Mouse (Mus musculus): ENCODE measurements around the gene Lrrfip2. TPM values are rescaled to one million over a fixed set of nuclear protein-coding genes. Genes with fewer than 3 reads are reported as not detected.
A peak's percentile ranks its signal among the peaks of the same experiment; 100 is the strongest.

The Lrrfip2 gene
- polyA plus RNA-seq, 1 experiment from 2014 or later = 39.6 TPM

DNA sequence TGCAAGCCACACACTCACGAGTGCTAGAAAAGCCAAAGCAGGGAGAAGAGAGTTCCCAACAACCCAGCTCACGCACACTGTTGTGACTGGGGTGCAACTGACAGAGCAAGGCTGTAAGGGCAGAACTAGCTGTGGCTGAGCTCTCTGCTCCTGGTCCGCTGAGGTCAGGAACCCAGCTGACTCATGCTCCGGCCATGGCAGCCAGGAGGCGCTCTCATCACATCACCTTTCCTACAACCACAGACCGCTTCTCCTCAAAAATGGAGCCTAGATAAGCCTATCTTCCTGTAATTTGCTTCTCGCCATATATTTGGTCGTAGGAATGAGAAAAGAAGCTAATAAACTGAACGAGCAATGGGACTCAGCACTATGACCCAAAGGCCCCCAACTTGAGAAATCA, 117.3 kb downstream of the Lrrfip2 start:
- Histone ChIP-seq H3K36me3 (ENCODE audit: insufficient read depth) (peaks cover 79% of the 10 kb centered on the region), H3K27me3 (ENCODE audit: insufficient read depth, low read length) (no peaks in the 10 kb centered on the region)
- WGBS = 85% methylated on average over 9 of the region's 9 CpGs

DNA sequence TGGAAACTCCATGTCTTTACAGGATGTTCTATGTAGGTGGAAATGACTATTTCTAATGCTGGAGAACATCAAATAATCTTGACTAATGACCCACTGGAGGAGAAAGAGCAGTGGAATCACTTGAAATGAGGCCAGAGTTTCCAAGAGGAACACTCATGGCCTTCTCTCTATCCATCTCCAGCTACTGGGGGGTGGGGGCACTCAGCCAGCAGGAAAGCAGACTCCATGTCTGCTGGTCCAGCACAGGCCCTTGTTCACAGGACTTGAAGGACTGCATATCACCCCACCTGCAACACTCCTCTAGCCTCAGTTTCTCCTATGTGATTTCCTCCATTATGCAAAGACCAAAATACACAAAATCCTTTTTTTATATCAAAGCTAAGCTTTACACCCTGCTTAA, 120.3 kb downstream of the Lrrfip2 start:
- Histone ChIP-seq H3K27ac (ENCODE audit: low read depth) (no peak overlapping the region), H3K27me3 (ENCODE audit: insufficient read depth, low read length) (no peaks in the 10 kb centered on the region), H3K36me3 (ENCODE audit: insufficient read depth) (peaks cover 74% of the 10 kb centered on the region), H3K9ac (no peak overlapping the region), H3K9me3 (ENCODE audit: low read depth, low read length) (no peaks in the 10 kb centered on the region), H3K4me1 (ENCODE audit: insufficient read depth) (no peaks in the 10 kb centered on the region), H3K4me2 (no peak overlapping the region), H3K4me3 (ENCODE audit: low read depth, low read length) (no peak overlapping the region)
- no peak for ATAC-seq (ENCODE audit: insufficient read depth)
- no peak for DNase-seq
- no peak for TF ChIP-seq CTCF (IDR thresholded peaks at IDR 0.05; ENCODE audit: low read depth)

More for the DNA sequence above, 117.3 kb downstream of the Lrrfip2 start:
- ATAC-seq (ENCODE audit: insufficient read depth) (no peak), DNase-seq (no peak)
- H3K4me1 ChIP-seq (ENCODE audit: insufficient read depth) = no peaks in the 10 kb centered on the region
- TF ChIP-seq CTCF (IDR thresholded peaks at IDR 0.05; ENCODE audit: low read depth) = peak; percentile 36
- H3K27ac ChIP-seq (ENCODE audit: low read depth) = no peak overlapping the region
- no peak overlapping the region for H3K4me3 ChIP-seq (ENCODE audit: low read depth, low read length)
- H3K9me3 ChIP-seq (ENCODE audit: low read depth, low read length) = no peaks in the 10 kb centered on the region
- no peak overlapping the region for H3K9ac ChIP-seq
- no peak overlapping the region for H3K4me2 ChIP-seq

DNA sequence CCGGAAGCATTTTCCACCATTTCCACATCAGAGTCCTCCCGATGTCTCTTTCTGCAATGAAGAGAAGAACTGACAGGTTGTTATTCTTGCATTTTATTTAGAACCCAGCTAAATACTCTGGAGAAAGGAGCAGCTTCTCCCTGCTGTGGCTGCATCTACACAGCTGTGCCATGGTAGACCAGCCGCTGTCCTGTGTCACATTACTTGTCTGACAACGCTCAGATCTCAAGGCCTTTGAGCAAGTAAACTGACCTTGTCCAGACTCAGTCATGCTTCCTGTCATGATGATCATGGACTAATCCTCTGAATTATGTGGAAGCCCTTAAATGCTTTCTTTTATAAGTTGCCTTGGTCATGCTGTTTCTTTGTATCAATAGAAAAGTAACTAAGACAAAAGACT, 122.4 kb downstream of the Lrrfip2 start:
- DNase-seq = no peak
- H3K9me3 ChIP-seq (ENCODE audit: low read depth, low read length) = no peaks in the 10 kb centered on the region
- no peaks in the 10 kb centered on the region for H3K4me1 ChIP-seq (ENCODE audit: insufficient read depth)
- no peak for TF ChIP-seq CTCF (IDR thresholded peaks at IDR 0.05; ENCODE audit: low read depth)
- H3K4me2 ChIP-seq = no peak overlapping the region
- peaks cover 61% of the 10 kb centered on the region for H3K36me3 ChIP-seq (ENCODE audit: insufficient read depth)
- H3K4me3 ChIP-seq (ENCODE audit: low read depth, low read length) = no peak overlapping the region
- 83% methylated on average over 4 of the region's 4 CpGs for WGBS
- no peak for ATAC-seq (ENCODE audit: insufficient read depth)
- H3K9ac ChIP-seq = no peak overlapping the region
- H3K27ac ChIP-seq (ENCODE audit: low read depth) = no peak overlapping the region
- H3K27me3 ChIP-seq (ENCODE audit: insufficient read depth, low read length) = no peaks in the 10 kb centered on the region

DNA sequence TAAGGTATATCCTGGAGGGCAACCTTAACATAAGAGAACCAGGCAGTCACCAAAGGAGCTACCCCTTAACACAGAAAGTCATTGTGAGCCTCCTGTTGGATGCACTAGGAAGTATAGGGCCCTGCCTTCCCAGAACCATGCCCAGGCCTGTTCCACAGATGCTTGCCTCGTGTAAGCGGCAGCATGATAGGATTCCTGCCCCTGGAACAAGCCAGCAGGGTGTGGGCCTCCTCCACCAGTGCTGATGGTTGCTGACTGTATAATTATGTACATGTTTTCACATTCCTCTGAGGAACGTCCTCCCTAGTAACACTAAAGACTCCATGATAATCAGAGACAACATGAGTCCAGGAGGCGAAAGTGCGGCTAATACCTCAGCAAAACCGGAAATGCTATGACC, 126.0 kb downstream of the Lrrfip2 start:
- WGBS = 87% methylated on average over 6 of the region's 6 CpGs
- no peak for TF ChIP-seq CTCF (IDR thresholded peaks at IDR 0.05; ENCODE audit: low read depth)
- Histone ChIP-seq H3K4me1 (ENCODE audit: insufficient read depth) (no peaks in the 10 kb centered on the region), H3K9ac (no peak overlapping the region), H3K4me3 (ENCODE audit: low read depth, low read length) (no peak overlapping the region), H3K36me3 (ENCODE audit: insufficient read depth) (peaks cover 57% of the 10 kb centered on the region), H3K27me3 (ENCODE audit: insufficient read depth, low read length) (no peaks in the 10 kb centered on the region), H3K9me3 (ENCODE audit: low read depth, low read length) (no peaks in the 10 kb centered on the region), H3K27ac (ENCODE audit: low read depth) (no peak overlapping the region), H3K4me2 (no peak overlapping the region)
- ATAC-seq (ENCODE audit: insufficient read depth) (no peak), DNase-seq (no peak)

DNA sequence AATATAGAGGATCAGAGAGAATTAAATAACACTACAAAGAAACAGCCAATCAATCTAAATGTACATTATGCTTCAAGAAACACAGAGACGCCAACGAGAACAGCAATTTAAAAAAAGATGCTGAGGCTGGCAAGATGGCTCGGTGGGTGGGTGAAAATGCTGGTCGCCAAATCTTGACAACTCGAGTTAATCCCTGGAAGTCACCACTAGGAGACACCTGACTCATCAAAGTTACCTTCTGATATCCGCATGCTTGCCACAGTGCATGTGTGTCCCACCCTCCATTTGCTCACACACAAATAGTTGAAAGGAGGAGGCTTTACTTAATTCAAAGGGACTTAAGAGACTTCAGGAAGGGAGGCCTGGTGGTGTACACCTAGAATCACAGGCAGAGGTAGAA, 128.2 kb downstream of the Lrrfip2 start:
- no peak for TF ChIP-seq CTCF (IDR thresholded peaks at IDR 0.05; ENCODE audit: low read depth)
- H3K27me3 ChIP-seq (ENCODE audit: insufficient read depth, low read length) = no peaks in the 10 kb centered on the region
- no peak overlapping the region for H3K9ac ChIP-seq
- DNase-seq (no peak), ATAC-seq (ENCODE audit: insufficient read depth) (no peak)
- no peak overlapping the region for H3K27ac ChIP-seq (ENCODE audit: low read depth)
- 72% methylated on average over 6 of the region's 6 CpGs for WGBS
- H3K9me3 ChIP-seq (ENCODE audit: low read depth, low read length) = no peaks in the 10 kb centered on the region
- no peaks in the 10 kb centered on the region for H3K4me1 ChIP-seq (ENCODE audit: insufficient read depth)
- H3K4me3 ChIP-seq (ENCODE audit: low read depth, low read length) = no peak overlapping the region
- H3K4me2 ChIP-seq = no peak overlapping the region
- peaks cover 55% of the 10 kb centered on the region for H3K36me3 ChIP-seq (ENCODE audit: insufficient read depth)

DNA sequence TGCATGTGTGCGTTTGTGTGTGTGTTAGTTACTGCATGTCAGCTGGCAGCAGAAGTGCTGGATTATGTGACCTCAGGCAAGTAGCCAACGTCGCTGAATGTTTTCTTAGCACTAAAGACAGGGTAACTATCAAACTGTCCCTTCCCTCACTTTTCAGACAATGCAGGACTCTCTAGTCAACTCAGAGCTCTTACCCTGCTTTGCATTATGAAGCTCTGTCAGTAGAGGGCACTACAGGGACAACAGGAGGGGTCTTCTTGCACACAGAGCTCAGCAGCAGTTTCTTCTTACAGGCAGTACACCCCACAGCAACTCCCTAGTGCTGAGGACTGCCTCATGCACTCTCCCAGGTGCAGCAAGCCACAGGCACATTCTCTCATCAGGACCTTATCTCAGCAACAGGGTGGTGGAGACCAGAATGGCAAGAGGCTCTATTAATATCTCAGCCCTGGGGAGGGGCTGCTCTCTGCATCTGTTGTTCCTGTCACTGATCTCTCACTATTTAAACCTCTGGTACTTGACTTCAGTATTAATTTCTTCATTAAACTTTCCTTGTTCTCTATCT, 130.4 kb downstream of the Lrrfip2 start:
- Histone ChIP-seq H3K27ac (ENCODE audit: low read depth) (no peak overlapping the region), H3K4me1 (ENCODE audit: insufficient read depth) (no peaks in the 10 kb centered on the region), H3K9me3 (ENCODE audit: low read depth, low read length) (no peaks in the 10 kb centered on the region), H3K4me2 (no peak overlapping the region), H3K27me3 (ENCODE audit: insufficient read depth, low read length) (no peaks in the 10 kb centered on the region), H3K36me3 (ENCODE audit: insufficient read depth) (peaks cover 68% of the 10 kb centered on the region), H3K4me3 (ENCODE audit: low read depth, low read length) (no peak overlapping the region), H3K9ac (no peak overlapping the region)
- ATAC-seq (ENCODE audit: insufficient read depth) (no peak), DNase-seq (peak; percentile 42)
- peak; percentile 34; the same call in 1 of the 2 replicates for TF ChIP-seq CTCF (IDR thresholded peaks at IDR 0.05; ENCODE audit: low read depth)
- WGBS = 77% methylated on average over 3 of the region's 3 CpGs

DNA sequence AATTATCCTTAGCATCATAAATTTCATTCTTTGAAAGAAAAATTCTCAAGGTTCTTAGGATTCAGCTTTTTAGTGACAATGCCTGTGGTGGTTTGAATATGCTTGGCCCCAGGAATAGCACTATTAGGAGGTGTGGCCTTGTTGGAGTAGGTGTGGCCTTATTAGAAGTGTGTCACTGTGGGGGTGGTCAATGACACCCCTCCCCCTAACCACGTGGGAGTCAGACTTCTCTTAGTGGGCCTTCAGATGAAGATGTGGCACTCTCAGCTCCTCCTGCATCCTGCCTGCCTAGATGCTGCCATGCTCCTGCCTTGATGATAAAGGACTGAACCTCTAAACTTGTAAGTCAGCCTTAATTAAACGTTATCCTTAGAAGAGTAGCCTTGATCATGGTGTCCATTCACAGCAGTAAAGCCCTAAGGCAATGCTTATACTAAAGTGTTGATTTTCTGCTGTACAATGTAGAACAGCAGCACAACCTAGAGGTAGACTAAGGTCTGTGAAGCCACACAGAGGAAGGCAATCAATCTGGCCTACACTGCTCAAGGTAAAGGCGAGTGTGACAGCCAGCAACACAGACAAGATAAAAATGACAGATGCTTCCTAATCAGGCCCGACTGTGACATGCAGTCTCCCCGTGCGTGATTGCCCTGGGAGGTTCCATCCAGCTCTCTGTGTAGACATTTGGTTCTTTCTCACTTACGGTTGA, 134.9 kb downstream of the Lrrfip2 start:
- no peaks in the 10 kb centered on the region for H3K4me1 ChIP-seq (ENCODE audit: insufficient read depth)
- H3K36me3 ChIP-seq (ENCODE audit: insufficient read depth) = peaks cover 85% of the 10 kb centered on the region
- DNase-seq = no peak
- H3K9ac ChIP-seq = no peak overlapping the region
- no peak for ATAC-seq (ENCODE audit: insufficient read depth)
- no peaks in the 10 kb centered on the region for H3K27me3 ChIP-seq (ENCODE audit: insufficient read depth, low read length)
- peak; percentile 10; the same call in 1 of the 2 replicates for TF ChIP-seq CTCF (IDR thresholded peaks at IDR 0.05; ENCODE audit: low read depth)
- H3K9me3 ChIP-seq (ENCODE audit: low read depth, low read length) = no peaks in the 10 kb centered on the region
- no peak overlapping the region for H3K4me3 ChIP-seq (ENCODE audit: low read depth, low read length)
- H3K4me2 ChIP-seq = no peak overlapping the region
- H3K27ac ChIP-seq (ENCODE audit: low read depth) = no peak overlapping the region
- WGBS = 53% methylated on average over 7 of the region's 7 CpGs

Measured in lung, embryonic 14.5 days (tissue).